Mouse (Mus musculus) forebrain, embryonic 16.5 days (tissue): ENCODE results near the gene Osbpl9. TPM values are rescaled to one million over a fixed set of nuclear protein-coding genes. Genes with fewer than 3 reads are reported as not detected.

ENCODE experiments used
- ATAC-seq: fragments of 200-750 bp; cut with Nextera tagmentation; 2 replicates; pipeline ENCODE4 v1.8.0; 2017; ENCODE audit warnings: mild to moderate bottlenecking, moderate library complexity
- H3K27ac ChIP-seq: fragments of 300-500 bp; sonication (generic); 2 replicates; pipeline ENCODE4 v1.5.1; 2014; ENCODE audit warnings: low read length, control low read depth
- H3K27me3 ChIP-seq: fragments of 300-500 bp; sonication (generic); replicated peaks from 2 replicates; pipeline ENCODE4 v1.6.1; 2014; ENCODE audit warnings: low read length; ENCODE audit not compliant: control insufficient read depth, insufficient read depth
- H3K36me3 ChIP-seq: fragments of 300-500 bp; sonication (generic); 2 replicates; pipeline ENCODE4 v1.6.1; 2014; ENCODE audit not compliant: control insufficient read depth, insufficient read depth
- H3K4me1 ChIP-seq: fragments of 300-500 bp; sonication (generic); replicated peaks from 2 replicates; pipeline ENCODE4 v1.6.1; 2014; ENCODE audit warnings: low read length; ENCODE audit not compliant: control insufficient read depth, insufficient read depth
- H3K4me2 ChIP-seq: fragments of 300-500 bp; sonication (generic); 2 replicates; pipeline ENCODE4 v1.6.1; 2014; ENCODE audit warnings: mild to moderate bottlenecking, low read length, control low read depth
- H3K4me3 ChIP-seq: fragments of 300-500 bp; sonication (generic); replicated peaks from 2 replicates; pipeline ENCODE4 v1.5.1; 2014; ENCODE audit warnings: mild to moderate bottlenecking, low read length, control low read depth
- H3K9ac ChIP-seq: fragments of 300-500 bp; sonication (generic); replicated peaks from 2 replicates; pipeline ENCODE4 v1.6.1; 2014; ENCODE audit warnings: low read depth, low read length, control low read depth
- H3K9me3 ChIP-seq: fragments of 300-500 bp; sonication (generic); 2 replicates; pipeline ENCODE4 v1.6.1; 2016; ENCODE audit warnings: low read length; ENCODE audit not compliant: control insufficient read depth
- WGBS: fragments of 180-500 bp; shearing (Covaris S2); extraction: QIAGEN DNeasy Blood & Tissue Kit; methylation state at CpG from one replicate; pipeline ENCODE4 v1.1.7; 2014; 5-methylcytosine and 5-hydroxymethylcytosine counted together
- polyA plus RNA-seq: library from polyadenylated mRNA; unstranded; fragments of >200 nt; fragmentation: Nextera tagmentation; extraction: Ambion mirVana; gene quantifications from 2 replicates; pipeline ENCODE4 v1.2.1, GENCODE M21; 2015

Osbpl9 gene
- polyA plus RNA-seq, 1 experiment from 2014 or later = 76.9 TPM

DNA sequence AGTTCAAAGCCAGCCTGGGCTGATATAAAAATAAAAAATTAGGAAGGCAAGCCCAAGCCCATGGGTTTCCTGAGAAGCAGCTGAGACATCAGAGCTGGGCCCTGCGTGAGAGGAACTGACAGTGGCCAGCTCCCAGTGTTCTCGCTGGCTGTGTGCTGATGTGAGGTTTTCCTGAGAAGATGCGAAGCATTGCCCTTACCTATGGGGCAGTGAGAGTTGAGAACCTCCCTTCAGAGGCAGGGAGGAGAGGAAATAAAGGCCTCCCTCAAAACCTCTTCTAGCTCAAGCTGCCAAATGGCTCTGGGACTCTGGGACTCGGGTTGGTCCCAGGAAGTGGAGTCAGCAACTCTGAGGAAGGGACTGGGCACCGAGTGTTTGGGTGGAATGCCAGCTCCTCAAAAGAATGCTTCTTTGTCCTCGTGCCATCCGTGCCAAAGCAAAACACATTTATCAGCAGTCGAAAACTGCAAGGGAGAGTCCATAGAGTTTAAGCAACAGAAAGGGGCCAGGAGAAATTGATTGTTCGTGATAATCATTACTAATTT is 32.8 kb upstream of the Osbpl9 start:
- Histone ChIP-seq H3K27me3 (no peaks in the 10 kb centered on the region), H3K4me3 (no peak overlapping the region), H3K4me1 (peaks cover 6% of the 10 kb centered on the region), H3K4me2 (no peak overlapping the region), H3K9ac (no peak overlapping the region), H3K36me3 (no peaks in the 10 kb centered on the region), H3K9me3 (no peaks in the 10 kb centered on the region), H3K27ac (no peak overlapping the region)
- ATAC-seq = no peak
- 53% methylated on average over 9 of the region's 9 CpGs for WGBS

DNA sequence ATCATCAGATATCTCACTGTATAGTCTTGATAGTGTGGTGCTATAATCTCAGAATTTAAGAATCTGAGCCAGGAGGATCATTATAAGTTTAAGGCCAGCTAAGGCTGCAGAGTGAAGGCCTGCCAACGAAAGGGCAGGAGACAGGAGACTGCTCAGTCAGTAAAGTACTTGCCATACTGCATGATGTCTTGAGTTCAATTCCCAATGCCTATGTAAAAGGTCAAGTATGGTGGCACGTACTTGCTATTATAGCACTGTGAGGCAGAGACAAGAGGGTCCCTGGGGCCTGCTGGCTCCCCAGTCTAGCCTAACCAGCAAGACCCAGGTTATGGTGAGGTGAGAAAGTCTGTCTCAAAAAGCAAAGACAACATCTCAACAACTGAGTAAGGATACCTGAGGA is 32.1 kb upstream of the Osbpl9 start, which contains the start of gene Calr4:
Gene Calr4 (plus strand): TSS at position 301 of the 400 bp plus-strand sequence.
- H3K4me2 ChIP-seq = no peak within 1 kb of the TSS
- H3K4me3 ChIP-seq = no peak within 1 kb of the TSS
- no peaks in the 10 kb centered on the region for H3K36me3 ChIP-seq
- no peak within 1 kb of the TSS for H3K27ac ChIP-seq
- no peak within 1 kb of the TSS for H3K9ac ChIP-seq
- no peaks in the 10 kb centered on the region for H3K9me3 ChIP-seq
- 79% methylated on average over 2 of the region's 2 CpGs for WGBS
- no peak for ATAC-seq
- H3K4me1 ChIP-seq = peaks cover 6% of the 10 kb centered on the region
- no peaks in the 10 kb centered on the region for H3K27me3 ChIP-seq

DNA sequence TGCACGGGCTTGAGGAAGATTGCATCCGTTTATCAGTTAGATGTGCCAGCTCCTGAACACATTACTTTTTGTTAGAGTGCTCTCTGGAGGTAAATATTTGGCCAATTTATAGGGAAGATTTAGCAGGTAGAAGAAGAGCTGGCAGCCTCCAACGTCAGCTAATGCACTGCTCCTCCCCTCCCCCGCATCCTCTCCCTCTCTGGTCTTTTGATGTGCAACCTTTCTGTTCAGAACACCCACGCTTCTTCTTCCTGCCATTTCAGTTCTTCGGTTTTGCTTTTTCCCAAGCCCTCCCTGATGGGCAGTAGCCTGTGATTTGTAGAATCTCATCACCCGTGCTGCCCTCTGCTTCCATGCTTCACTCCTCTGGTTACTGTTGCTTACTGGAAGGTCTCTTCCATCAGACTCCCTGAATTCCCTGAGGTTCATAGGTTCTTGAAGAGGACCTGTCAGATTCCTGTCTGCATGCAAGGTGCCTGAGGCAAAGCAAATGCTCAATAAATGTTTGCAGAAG is 27.8 kb upstream of the Osbpl9 start:
- 61% methylated on average over 7 of the region's 7 CpGs for WGBS
- Histone ChIP-seq H3K4me3 (no peak overlapping the region), H3K9me3 (no peaks in the 10 kb centered on the region), H3K27me3 (no peaks in the 10 kb centered on the region), H3K27ac (no peak overlapping the region), H3K9ac (no peak overlapping the region), H3K4me2 (no peak overlapping the region), H3K4me1 (peaks cover 13% of the 10 kb centered on the region), H3K36me3 (no peaks in the 10 kb centered on the region)
- ATAC-seq = no peak

DNA sequence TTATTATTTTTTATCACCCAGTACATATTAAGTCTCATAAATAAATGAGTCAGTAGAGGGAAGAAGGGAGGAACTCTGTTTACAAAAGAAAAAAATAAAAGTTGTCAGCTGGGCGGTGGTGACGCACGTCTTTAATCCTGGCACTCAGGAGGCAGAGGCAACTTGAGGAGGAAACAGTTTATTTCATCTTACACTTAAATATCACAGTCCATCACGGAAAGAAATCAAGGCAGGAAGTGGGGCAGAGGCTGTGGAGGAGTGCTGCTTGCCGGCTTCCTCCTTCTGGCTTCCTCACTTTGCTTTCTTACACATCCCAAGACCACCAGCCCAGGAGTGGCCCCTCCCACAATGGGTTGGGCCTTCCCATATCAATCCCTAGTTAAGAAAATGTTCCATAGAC is 24.0 kb upstream of the Osbpl9 start:
- no peak for ATAC-seq
- Histone ChIP-seq H3K4me1 (peaks cover 15% of the 10 kb centered on the region), H3K4me2 (no peak overlapping the region), H3K36me3 (no peaks in the 10 kb centered on the region), H3K4me3 (no peak overlapping the region), H3K9me3 (no peaks in the 10 kb centered on the region), H3K9ac (no peak overlapping the region), H3K27ac (no peak overlapping the region; the same call in 1 of the 2 replicates), H3K27me3 (no peaks in the 10 kb centered on the region)
- WGBS = 60% methylated on average over 5 of the region's 5 CpGs

DNA sequence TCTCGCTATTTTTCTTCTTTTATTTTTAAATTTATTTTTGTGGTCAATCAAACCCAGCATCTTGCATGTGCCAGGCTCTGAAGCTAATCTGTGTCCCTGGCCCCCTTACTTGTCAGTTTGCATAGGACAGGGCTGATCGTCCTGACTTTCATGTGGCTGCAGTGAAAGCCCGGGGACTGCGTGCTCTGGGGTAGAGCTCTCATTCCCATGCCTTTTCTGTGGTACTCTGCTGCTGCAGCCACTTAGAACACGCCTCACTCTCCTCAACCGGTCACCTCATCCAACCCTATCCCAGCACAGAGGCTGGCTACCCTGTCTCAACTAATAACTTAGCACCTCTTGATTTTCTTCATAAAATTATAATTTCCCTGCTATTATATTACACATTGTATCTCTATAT is 23.5 kb upstream of the Osbpl9 start:
- Histone ChIP-seq H3K36me3 (no peaks in the 10 kb centered on the region), H3K4me2 (no peak overlapping the region), H3K9ac (no peak overlapping the region), H3K9me3 (no peaks in the 10 kb centered on the region), H3K27ac (peak overlapping the region; percentile 58), H3K27me3 (no peaks in the 10 kb centered on the region), H3K4me1 (peaks cover 15% of the 10 kb centered on the region), H3K4me3 (no peak overlapping the region)
- 41% methylated on average over 6 of the region's 6 CpGs for WGBS
- ATAC-seq = peak; percentile 69

DNA sequence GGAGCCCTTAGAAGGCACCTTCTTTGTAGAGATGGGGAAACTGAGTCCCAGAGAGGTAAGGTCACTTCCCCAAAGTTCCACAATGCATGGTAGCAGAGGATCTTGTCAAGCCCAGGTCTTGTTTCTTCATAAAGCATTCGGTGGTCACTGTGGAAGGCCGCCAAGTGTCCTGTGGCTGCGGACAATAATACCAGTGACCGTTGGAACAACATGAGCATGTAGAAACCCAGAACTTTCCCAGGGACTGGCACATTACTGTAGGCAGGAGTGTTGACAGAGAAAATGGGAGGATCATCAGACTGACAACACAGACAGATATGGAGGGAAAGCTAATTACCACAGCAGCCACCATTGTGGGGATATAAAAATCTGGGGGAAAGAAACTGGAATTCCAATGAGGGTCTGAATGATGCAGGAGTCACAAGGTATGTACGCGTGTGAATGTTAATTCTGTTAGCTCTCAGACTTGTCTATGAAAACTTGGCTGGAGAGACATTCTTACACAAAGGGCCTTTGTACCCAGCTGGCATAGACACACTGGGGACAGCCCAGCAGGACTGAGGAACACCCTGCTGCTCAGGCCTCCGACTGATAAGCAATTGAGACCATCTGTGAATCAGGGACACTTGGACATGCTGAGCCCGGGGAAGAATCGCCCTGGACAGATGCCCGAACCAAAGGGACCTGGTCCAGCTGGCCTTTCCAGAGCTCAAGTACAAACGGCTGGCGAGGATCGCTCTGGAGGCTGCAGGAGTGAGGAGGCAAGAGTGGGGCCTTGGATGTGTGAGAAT is 22.9 kb upstream of the Osbpl9 start:
- WGBS = 20% methylated on average over 13 of the region's 13 CpGs
- Histone ChIP-seq H3K27ac (peak overlapping the region; percentile 58), H3K4me2 (no peak overlapping the region), H3K9ac (no peak overlapping the region), H3K4me3 (no peak overlapping the region), H3K4me1 (peaks cover 15% of the 10 kb centered on the region), H3K27me3 (no peaks in the 10 kb centered on the region), H3K9me3 (no peaks in the 10 kb centered on the region), H3K36me3 (no peaks in the 10 kb centered on the region)
- ATAC-seq = peak; percentile 95

DNA sequence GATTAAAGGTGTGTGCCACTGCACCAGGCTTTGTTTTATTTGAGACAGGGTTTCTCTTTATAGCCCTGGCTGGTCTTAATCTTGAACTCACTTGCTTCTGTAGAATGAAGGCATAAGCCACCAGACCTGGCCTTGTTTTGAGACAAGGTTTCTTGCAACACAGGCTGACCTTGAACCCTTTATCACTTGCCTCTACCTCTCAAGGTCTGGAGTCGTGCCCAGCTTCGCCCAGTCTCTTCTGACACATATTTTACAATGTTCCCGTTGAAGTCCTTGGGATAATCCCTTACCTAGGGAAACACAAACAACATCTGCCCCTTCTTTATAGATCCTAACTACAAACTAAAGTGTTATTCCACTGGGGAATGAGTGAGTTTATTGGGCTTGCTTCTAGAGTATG is 19.9 kb upstream of the Osbpl9 start:
- Histone ChIP-seq H3K4me2 (no peak overlapping the region), H3K9me3 (no peaks in the 10 kb centered on the region), H3K36me3 (no peaks in the 10 kb centered on the region), H3K27ac (no peak overlapping the region), H3K27me3 (no peaks in the 10 kb centered on the region), H3K9ac (no peak overlapping the region), H3K4me3 (no peak overlapping the region), H3K4me1 (peaks cover 15% of the 10 kb centered on the region)
- WGBS = 88% methylated on average over 3 of the region's 3 CpGs
- no peak for ATAC-seq

DNA sequence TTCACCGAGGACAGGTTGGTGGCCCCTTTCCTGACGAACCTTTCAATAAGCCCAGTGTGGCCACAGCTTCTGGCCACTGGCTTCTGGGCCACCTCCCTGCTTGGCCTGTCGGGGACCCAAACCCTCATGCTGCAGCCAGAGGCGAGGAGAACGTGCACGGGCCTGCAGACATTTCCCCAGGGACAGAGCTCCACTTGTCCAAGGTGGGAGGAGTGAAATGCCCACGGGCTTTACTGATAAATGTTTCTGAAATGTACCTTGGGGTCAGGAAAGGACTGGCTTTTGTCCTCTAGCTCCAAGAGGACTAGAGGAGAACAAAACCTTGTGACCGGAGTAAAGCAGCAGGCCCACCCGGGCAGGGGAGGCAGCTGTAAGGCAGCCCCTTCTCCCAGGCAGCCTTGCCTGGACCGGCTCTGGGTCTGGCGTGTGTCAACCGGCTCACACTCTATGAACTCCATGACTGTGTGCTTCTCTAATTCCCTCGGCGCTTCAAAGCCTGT is 18.4 kb upstream of the Osbpl9 start:
- Histone ChIP-seq H3K4me2 (no peak overlapping the region), H3K27ac (no peak overlapping the region)

DNA sequence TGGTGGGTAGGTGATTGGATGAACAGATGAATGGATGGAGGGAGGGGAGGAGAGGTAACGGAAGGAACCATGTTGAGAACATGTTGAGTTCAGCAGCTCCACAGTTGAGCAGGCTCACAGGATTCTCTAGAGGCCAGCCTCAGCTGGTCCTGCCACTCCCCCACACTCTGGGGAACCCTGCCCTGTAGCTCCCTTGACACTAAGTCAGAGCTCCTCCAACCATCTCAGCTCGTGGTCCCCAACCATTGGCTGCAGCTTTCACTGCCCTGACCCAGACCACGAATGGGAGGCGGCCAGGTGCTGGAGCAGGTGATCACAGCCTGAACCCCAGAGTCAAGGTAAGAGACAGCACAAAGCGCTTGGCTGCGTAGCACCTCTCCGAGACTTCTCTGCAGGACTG is 15.9 kb upstream of the Osbpl9 start:
- Histone ChIP-seq H3K36me3 (no peaks in the 10 kb centered on the region), H3K4me3 (no peak overlapping the region), H3K27me3 (no peaks in the 10 kb centered on the region), H3K4me2 (no peak overlapping the region), H3K9me3 (no peaks in the 10 kb centered on the region), H3K9ac (no peak overlapping the region), H3K4me1 (no peaks in the 10 kb centered on the region), H3K27ac (no peak overlapping the region)
- ATAC-seq = no peak
- WGBS = 75% methylated on average over 7 of the region's 7 CpGs

More for the DNA sequence above, 18.4 kb upstream of the Osbpl9 start:
- no peak overlapping the region for H3K9ac ChIP-seq
- no peaks in the 10 kb centered on the region for H3K27me3 ChIP-seq
- no peaks in the 10 kb centered on the region for H3K36me3 ChIP-seq
- ATAC-seq = no peak
- H3K9me3 ChIP-seq = no peaks in the 10 kb centered on the region
- WGBS = 81% methylated on average over 14 of the region's 14 CpGs
- peaks cover 7% of the 10 kb centered on the region for H3K4me1 ChIP-seq
- H3K4me3 ChIP-seq = no peak overlapping the region
